Mouse (Mus musculus) MEL (cell line): ENCODE measurements around the gene Gdf1.

ENCODE experiments used
- CHD2 ChIP-seq: IDR thresholded peaks from 2 replicates; pipeline ENCODE4 v1.6.1; 2011; ENCODE audit warnings: low read length, improper control_type of control experiment
- CTCF ChIP-seq, 3 experiments: IDR thresholded peaks in 2 of 3; conservative IDR thresholded peaks in 1 of 3; 2 replicates each; pipeline ENCODE4 v1.5.1; 2011 to 2012; ENCODE audit warnings: low read length in 3 of 3, low read depth in 2 of 3, mild to moderate bottlenecking in 2 of 3, improper control_type of control experiment in 1 of 3, inconsistent platforms in 1 of 3, mixed read lengths in 1 of 3, moderate library complexity in 1 of 3; ENCODE audit not compliant: control insufficient read depth in 1 of 3, insufficient read depth in 1 of 3, poor library complexity in 1 of 3, severe bottlenecking in 1 of 3
- EP300 ChIP-seq, 2 experiments: IDR thresholded peaks; 2 replicates each; pipeline ENCODE4 v1.6.1; 2011; ENCODE audit warnings: improper control_type of control experiment in 2 of 2, low read length in 2 of 2, low read depth in 1 of 2, mild to moderate bottlenecking in 1 of 2
- MXI1 ChIP-seq: IDR thresholded peaks from 2 replicates; pipeline ENCODE4 v1.6.1; 2011; ENCODE audit warnings: mild to moderate bottlenecking, low read depth, low read length, improper control_type of control experiment
- POLR2AphosphoS2 ChIP-seq: IDR thresholded peaks from 2 replicates; pipeline ENCODE4 v1.6.1; 2011; ENCODE audit warnings: low read length, improper control_type of control experiment
- RAD21 ChIP-seq: IDR thresholded peaks from 2 replicates; pipeline ENCODE4 v1.6.1; 2011; ENCODE audit warnings: mild to moderate bottlenecking, low read depth, low read length, improper control_type of control experiment

GRCm38 (mm10) chr8:70352657-70353151 is 23.1 kb downstream of the Gdf1 start:
- TF ChIP-seq RAD21 (no peak), CHD2 (no peak), CTCF (IDR thresholded peaks at IDR 0.05 in 2 of 3, conservative IDR thresholded peaks at IDR 0.05 in 1 of 3; ENCODE audit: control insufficient read depth in 1 of 3, insufficient read depth in 1 of 3, low read depth in 2 of 3, low read length in 3 of 3, poor library complexity in 1 of 3, severe bottlenecking in 1 of 3) (no peak), EP300 (IDR thresholded peaks at IDR 0.05; ENCODE audit: low read depth in 1 of 2, low read length in 2 of 2) (no peak), POLR2AphosphoS2 (no peak), MXI1 (no peak; the same call in 1 of the 2 replicates)
